Mouse (Mus musculus) left cerebral cortex, adult 9 months (tissue): Measurements from ENCODE around the gene Smc6.

Experiments used
- DNase-seq, 2 experiments: peaks; one replicate each; pipeline ENCODE4 v3.0.0; 2022; ENCODE audit warnings: low spot score in 2 of 2

The Smc6 gene

DNA sequence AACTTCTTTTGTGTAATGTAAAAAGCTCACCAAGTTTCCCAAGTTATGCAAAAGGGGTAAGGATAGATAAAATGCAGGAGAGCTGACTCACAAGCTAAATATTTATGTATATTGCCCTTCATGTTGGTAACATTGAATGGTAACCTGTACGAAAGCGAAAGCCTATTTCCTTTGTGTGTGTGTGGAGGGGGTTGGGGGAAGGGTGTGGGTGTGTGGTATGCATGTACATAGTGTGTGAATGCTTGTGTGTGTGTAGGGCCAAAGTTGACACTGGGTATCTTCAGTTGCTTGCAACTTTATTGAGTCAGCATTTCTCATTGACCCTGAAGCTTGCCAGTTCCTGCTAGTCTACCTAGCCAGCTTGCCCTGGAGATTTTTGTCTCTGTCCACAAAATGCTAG is 15.9 kb downstream of the Smc6 start:
- no peak for DNase-seq

DNA sequence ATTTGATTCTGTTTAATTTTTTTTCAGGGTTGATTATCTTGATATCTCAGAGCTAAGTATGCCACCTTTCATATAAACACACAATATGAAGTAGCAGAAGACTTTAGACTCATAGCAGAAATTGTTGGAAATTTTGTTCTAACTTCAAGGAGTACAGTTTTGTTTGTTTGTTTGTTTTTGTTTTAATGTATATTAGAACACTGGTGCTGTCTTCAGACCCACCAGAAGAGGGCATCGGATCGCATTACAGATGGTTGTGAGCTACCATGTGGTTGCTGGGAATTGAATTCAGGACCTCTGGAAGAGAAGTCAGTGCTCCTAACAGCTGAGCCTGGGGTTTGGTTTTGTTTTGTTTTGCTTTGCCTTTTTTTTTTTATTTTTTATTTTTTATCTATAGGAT is 20.7 kb downstream of the Smc6 start:
- DNase-seq = no peak

DNA sequence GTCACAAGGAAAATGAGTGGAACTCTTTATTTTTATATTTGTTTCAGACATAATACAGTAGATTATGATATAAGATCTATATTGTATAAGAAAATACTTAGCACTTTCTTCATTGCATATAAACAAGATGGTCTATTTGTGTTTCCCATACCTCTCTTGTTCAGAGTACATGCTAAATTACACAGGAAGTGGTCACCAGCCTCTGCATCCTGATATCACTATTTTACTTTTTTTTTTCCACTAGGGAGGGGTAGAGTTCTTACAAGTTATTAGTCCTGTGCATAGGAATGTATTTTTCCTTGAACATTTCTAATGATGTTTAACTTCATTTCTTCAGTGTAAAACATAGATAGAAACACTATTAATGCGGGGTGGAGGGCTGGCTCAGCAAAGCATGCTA is 35.2 kb downstream of the Smc6 start:
- DNase-seq = no peak

DNA sequence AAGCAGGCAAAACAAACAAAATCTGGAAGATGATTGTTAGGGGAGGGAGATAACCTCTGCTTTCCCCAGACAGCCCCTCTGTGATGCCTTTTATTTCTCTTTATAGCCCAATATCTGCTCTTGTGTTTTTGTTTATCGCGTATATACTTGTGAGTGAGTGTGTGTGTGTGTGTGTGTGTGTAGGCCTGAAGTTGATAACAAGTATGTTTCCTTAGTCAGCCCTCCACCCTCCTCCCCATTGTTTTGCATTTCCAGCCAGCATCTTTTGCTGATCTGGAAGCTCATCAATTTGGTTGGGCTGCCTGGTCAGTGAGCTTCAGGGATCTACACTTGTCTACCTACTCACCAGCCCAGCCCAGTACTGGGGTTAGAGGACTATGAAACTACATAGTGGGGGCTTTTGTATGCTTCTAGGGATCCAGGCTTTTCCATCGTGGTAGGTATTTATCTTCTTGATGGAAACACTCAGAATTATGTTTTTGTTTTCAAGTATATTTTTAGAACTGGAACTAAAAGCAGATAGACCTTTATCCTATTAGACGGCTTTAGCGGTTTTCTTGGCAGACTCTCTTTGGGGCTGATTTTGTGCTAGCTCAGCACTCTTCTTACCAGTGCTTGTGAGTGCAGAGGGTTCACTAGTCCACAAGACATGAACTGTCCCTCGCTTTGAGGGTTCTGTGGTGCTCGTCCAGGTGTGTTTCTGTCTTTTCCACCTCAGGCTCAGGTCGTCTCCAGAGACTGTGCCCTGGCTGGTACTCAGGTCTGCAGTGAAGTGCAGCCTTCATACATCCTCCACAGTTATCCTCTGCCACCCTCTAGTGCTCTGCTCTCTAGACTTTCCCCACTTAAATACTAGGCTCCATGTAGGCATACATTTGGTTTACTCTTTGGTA is 41.3 kb downstream of the Smc6 start:
- no peak for DNase-seq

DNA sequence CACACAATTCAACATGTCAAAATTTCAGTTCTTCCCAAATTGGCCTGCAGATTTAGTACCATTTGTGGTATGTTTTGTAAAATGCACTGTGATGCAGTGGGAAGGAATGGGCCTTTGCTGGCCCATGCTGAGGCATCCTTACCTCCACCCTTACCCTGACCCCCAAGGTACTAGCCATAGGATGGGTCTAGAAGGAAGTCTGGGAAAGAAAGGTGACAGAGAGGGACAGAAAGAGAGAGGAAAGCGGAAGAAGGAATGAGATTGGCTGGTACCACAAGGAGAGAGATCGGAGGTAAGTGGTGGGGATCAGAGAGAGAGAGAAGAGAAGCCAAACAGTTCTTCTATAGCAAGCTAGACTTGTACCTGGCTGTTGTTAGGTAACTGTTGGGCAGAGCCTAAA is 45.4 kb downstream of the Smc6 start:
- DNase-seq = no peak

DNA sequence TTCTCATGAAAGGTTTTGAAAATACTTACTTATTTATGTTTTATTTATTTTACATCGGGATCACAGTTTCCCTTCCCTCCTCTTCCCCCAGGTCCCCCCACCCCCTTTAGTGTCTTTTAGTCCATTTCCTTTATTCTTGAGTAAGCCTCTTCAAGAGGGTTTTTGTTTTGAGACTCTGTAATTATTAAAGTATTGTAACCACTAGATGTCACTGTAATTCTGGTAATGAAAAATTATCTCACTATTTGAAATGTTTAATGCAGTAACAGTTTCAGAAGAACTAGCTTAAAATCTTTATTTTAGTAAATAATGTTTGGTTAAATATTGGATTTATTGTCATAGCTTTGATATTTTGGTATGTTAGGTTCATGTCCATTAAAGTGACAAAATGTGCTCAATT is 48.2 kb downstream of the Smc6 start:
- no peak for DNase-seq

DNA sequence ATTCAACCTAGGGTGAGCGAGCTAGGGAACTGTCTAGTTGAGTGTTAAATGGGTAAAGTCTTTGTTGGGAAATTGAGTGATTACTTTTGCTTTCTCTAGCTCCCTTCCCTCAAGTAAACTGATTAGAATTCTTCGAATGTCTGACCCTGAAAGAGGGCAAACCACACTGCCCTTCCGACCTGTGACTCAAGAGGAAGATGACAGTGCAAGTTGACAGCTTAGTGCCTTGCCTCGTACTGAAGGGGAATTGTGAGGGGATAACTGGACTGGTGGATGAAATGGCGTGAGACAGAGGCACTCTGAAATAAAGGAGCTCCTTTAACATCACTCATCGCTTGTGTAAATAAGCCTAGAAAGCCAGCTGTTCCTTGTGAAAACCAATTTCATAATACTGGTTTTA is 52.0 kb downstream of the Smc6 start:
- no peak for DNase-seq

DNA sequence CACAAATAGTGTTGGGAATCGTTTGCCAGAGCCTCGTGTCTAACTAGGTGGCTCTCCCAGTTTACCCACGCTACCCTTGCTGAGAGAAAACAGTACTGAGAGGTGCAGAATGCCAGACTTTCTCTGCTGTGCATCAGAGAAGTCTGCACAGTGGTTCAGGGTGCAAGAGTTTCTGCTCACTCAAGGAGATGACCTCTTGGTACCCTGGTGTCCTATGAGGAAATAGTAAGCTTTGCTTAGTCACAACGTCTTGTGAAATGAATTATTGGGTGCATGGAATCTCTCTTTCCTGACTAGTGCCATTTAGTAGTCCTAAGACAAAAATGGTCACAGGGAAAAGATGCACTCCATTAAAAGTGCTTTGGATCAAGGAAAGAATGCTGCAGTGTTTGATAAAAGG is 58.8 kb downstream of the Smc6 start:
- DNase-seq = no peak

DNA sequence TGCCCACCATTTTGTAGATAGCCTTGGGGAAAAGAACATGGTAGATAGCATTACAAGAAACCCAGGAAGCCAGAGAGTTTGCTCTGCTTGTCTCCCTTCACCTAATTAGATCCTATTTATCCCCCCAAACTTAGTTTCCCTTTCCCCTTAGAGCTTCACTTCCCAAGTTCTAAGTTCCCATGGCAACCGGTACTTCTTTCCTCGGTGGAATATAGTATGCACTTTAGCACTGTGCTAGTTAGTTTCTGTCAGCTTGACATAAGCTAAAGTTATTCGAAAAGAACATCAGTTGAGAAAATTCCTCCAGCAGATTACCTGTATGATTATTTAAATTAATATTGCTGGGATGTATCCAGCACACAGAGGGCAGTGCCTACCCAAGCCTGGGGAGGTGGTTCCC is 60.8 kb downstream of the Smc6 start:
- no peak for DNase-seq

DNA sequence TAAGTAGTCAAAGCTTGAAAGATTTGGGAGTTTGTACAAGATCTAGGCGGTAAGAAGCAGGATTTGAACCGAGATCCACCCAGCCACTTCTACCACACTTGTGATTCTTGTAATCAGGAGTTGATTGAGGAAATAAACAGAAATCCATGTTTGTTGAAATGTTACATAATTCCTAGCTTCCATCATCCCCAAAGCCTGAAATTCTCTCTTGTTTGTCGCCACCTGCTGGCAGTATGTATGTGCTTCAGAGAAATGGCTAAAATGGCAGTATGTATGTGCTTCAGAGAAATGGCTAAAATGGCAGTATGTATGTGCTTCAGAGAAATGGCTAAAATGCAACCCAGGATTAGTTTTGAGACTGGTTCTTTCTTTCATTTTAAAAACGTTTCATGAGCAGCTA is 71.2 kb downstream of the Smc6 start:
- DNase-seq = peak in 1 of 2 experiments; percentile 47

DNA sequence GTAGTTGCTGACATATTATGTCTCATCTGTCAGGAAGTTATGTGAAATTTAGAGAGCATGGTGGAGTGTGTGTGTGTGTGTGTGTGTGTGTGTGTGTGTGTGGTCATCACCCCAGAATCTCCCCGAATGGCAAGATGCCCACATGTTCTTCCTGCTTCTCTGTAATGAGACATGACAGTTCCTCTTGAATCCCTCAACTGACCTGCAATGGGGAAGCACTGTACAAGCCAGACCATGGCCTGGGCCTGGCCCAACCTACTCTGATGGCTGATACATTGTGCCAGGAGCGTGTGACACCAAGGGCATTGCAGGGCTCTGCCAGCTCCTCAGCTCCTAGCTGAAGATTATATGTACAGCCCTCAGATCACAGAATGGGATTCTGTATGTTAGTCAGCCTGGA is 72.6 kb downstream of the Smc6 start:
- no peak for DNase-seq

DNA sequence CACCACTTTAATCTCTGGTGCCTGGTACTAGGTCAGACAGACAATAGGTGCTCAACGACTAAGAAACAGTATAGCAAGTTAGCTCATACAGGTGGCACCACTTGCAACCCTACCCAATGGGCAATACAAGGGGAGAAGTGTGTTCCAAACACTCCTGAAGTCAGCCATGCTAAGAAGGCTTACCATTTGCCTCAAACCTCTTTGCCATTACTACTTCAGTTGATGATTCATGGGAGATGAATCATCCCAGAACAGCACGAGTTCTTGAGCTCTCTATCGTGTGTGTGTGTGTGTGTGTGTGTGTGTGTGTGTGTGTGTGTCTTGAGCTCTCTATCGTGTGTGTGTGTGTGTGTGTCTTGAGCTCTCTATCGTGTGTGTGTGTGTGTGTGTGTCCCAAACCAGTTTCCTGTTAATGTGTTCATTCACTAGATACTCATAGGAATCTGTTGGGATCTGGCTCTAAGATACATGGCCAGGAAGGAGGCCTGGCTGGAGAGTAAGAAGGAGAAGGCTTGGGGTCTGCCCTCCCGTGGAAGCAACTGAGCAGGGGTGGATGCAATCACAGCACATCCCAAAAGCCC is 76.4 kb downstream of the Smc6 start:
- DNase-seq = no peak

DNA sequence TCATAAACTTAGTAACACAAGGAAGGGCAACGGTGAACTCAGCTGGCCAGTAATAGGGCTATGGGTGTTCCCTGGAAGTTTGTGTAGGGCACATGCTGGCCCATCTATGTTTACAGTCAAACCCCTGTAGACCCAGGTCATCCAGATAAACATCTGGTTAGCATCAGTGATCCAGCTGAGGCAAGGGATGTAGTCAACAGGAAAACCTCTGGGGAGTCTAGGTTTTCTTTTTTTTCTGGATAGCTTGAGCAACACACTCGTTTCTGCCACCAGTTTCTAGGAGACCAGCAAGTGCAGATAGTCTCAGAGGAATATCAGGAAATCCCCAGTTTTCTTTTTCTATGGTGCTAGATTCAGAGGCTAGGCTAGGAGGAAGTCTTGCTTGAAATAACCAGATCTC is 80.3 kb downstream of the Smc6 start:
- no peak for DNase-seq

DNA sequence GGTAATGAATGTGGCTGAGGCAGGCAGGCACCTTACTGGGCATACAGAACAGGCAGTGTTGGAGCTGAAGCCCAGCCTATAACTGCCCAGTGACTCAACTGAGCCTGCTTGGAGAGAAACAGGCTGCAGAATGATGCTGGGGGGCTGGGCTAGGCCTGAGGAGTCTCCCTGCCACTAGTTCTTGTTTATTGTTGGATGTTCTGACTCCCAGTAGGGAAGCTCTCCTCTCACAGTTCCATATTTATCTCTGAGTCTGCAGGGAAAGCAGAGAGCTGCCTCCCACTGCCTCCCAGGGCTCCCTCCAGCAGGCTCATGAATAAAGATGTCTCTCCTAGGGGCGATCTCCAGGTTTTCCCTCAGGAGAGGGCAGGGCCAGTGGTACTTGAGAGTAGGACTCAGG is 82.7 kb downstream of the Smc6 start:
- DNase-seq = peak; percentile 59 to 82

DNA sequence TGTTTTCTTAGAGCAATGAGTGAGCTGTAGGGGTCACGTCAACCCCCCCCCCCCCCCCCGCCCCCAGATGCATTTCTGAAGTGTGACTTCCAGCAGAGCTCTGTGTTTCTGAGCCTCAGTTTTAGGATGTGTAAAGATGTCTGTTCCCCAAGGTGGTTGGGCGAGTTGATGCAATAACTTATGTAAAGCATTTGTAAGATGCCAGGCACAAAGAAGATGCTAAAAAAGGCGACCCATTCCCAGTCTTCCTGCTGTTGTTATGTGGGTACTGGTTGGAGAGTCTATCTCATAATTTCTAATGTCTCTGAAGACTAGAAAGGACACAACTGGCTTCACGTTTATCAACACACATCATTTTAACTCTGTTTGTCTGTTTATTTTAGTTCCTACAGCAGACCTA is 84.2 kb downstream of the Smc6 start:
- peak in 1 of 2 experiments; percentile 50 for DNase-seq

DNA sequence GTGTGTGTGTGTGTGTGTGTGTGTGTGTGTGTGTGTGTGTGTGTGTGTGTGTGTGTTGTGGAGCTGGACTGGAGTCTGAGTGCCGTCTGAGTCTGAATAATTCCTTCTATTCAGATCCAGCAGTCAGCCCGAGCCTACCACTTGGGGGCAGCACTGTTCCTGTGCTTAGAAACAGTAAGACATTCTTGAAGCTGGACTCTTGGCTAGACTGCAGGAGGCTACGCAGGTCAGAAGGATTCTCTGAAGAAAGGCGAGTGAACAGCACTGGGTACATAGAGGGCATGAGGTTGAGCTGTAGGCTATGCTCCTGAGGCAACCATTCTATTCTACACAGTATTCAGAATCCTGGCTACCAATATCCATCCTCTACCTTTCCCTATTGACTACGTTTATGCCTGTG is 85.2 kb downstream of the Smc6 start:
- peak in 1 of 2 experiments; percentile 89 for DNase-seq

DNA sequence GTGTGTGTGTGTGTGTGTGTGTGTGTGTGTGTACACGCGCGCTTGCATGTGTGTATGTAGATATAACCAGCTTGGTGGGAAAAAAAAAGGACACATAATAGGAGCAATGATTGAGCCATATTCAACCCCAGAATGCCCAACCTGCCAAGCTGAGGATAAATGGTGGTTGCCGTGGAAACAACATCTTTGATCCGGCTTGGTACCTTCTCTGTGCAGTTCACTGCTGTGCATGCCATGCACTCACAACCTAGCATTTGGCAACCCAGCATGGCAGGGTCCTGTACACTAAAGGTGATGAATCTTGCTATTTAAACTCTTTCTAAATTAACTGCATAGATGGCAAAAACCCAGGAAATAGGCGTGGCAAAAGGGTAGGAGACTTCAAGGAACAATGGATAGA is 96.7 kb downstream of the Smc6 start:
- DNase-seq = no peak

DNA sequence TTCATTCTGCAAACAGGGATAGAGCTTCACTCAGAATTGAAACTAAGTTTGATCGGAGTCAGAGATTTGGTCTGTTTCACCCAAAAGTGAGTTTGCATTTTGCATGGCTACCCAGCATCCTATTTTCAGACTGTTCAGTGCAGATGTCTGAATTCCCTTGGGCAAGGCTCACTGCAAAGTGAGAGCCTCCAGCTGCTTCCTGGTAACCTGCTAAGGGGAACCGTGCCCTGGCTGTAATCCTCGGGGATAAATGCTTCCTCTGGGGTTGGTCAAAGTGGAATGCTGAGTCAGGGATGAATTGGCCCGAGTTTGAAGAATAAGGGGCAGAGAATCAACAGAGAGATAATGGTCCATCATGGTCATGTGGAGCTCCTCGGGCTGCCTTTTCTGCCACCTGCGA is 99.2 kb downstream of the Smc6 start:
- DNase-seq = no peak

DNA sequence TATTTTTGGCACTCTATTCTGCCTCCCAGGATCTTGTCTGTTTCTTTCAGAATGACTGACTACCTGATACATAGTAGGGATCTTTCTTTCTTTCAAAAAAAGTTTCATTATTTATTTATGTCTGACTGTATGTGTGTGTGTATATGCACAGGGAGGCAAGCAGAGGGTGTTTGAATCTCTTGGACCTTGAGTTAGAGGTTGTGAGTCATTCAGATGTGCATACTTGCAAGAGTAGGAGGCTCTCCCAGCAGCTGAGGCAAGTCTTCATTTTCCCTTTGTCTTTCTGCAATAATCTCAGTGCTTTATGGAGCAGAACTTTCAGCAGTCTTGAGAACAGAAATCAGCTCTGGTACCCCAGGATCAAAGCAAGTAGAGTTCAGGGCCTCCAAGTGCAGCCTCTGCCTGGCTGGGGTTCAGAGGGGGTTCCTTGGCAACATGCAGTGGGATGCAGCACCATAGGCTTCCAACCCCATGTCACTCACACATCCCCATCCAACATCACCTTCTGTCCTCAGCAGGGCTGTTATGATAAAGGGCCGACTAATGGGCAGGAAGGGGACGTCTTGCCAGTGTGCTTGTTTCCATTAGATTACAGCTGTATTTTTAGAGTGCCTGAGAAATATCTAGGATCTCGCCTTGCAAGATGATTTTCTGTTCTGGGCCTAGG is 101.5 kb downstream of the Smc6 start:
- no peak for DNase-seq
